Comparison of ENCODE assay signal across 14 mouse cellular contexts in the genomic region with DNA sequence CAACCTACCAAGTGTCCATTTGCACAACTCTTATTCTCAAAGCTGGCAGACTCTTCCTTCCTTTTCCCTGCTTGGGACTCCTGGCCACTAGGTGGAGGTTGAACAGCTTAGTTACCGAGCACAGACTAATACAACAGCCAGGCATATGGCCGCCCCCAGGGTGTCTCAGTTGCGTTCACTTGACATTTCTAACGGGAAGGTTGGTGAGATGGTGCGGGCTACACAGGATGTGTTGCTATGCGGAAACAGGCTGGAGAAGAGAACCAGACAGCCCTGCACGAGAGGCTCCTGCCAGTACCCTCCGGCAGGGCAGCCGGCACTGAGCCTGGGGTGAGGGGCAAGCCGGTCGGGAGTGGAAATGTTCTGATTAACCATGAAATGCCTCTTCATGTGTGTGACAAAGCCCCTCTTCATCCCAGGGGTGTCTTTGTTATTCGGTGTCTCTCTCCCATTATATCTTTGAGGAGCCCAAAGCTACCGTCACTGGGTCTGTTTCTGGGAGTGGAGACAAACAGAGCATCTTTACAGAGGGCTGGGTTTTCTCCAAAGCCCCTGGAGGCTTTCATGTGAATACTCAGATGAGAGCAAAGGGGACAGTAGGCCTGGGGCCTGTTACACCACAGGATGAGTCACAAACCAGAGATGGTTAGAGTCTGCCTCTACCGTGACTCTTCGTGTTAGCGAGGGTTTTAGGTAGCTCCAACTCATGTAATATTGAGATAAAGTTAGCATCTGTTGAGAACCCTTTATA. TPM values are rescaled to one million over a fixed set of nuclear protein-coding genes. Genes with fewer than 3 reads are reported as not detected.
DNase-seq lines count a peak whose midpoint lies in the region; ATAC-seq and TF ChIP-seq lines count a peak whose summit lies in the region.
"Had no signal": no experiment of that assay in that cellular context is flagged by ENCODE, and none has a peak within 500 bp of the region (broad histone marks: within the 10 kb centered on the region; RNA-seq: fewer than 3 reads in every experiment).

No protein-coding gene starts in this region.

- 52% methylated on average over 16 of the region's 16 CpGs for WGBS in embryonic facial prominence, embryonic 15.5 days
- WGBS in midbrain, embryonic 16.5 days, result 52% methylated on average over 16 of the region's 16 CpGs
- WGBS in heart, embryonic 10.5 days, result 90% methylated on average over 16 of the region's 16 CpGs

- peak overlapping the region; percentile 22; the same call in 1 of the 2 replicates for H3K4me2 ChIP-seq in embryonic facial prominence, embryonic 15.5 days (replicated peaks)
- H3K4me2 ChIP-seq in midbrain, embryonic 16.5 days (ENCODE audit: low read length), result peak overlapping the region; percentile 27; the same call in 1 of the 2 replicates
- H3K4me2 ChIP-seq: heart, embryonic 13.5 days; kidney, embryonic 15.5 days had no signal

- no peak overlapping the region for H3K4me3 ChIP-seq in embryonic facial prominence, embryonic 15.5 days (replicated peaks)
- H3K4me3 ChIP-seq in midbrain, embryonic 16.5 days (ENCODE audit: low read depth, low read length), result no peak overlapping the region
- H3K4me3 ChIP-seq in heart, embryonic 10.5 days, result no peak overlapping the region
- H3K4me3 ChIP-seq: heart, embryonic 13.5 days; kidney, embryonic 15.5 days; megakaryocyte, embryonic 14.5 days had no signal

- TF ChIP-seq POLR2A in brain, embryonic 14.5 days (IDR thresholded peaks at IDR 0.05; ENCODE audit: borderline replicate concordance, extremely low read depth, insufficient read depth, insufficient read length, poor library complexity, severe bottlenecking), result no peak

- peaks cover 57% of the 10 kb centered on the region for H3K36me3 ChIP-seq in embryonic facial prominence, embryonic 15.5 days
- H3K36me3 ChIP-seq in midbrain, embryonic 16.5 days (ENCODE audit: control insufficient read depth, insufficient read depth, low read length), result peaks cover 8% of the 10 kb centered on the region
- H3K36me3 ChIP-seq in heart, embryonic 10.5 days, result peaks cover 88% of the 10 kb centered on the region

- TF ChIP-seq CTCF in brain, embryonic 14.5 days (IDR thresholded peaks at IDR 0.05; ENCODE audit: borderline replicate concordance, extremely low read depth, insufficient read depth, insufficient read length), result peak; percentile 46; the same call in 1 of the 2 replicates

- H3K9ac ChIP-seq in embryonic facial prominence, embryonic 15.5 days, result no peak overlapping the region
- no peak overlapping the region for H3K9ac ChIP-seq in midbrain, embryonic 16.5 days (ENCODE audit: low read depth, low read length)
- H3K9ac ChIP-seq: heart, embryonic 13.5 days; kidney, embryonic 15.5 days had no signal

- DNase-seq in layer of hippocampus, adult 18-20 months (ENCODE audit: low spot score in 2 of 2), result peak; percentile 14 to 41
- DNase-seq in layer of hippocampus, adult 9-10 months (ENCODE audit: low spot score), result no peak
- peak; percentile 49 for DNase-seq in brain, embryonic 14.5 days (ENCODE audit: low read depth)
- DNase-seq in heart, embryonic 10.5 days (ENCODE audit: low spot score), result no peak
- no peak for DNase-seq in adrenal gland, postnatal 4 days (ENCODE audit: low spot score in 2 of 2)
- DNase-seq: adrenal gland, postnatal 14 days; right cerebral cortex, postnatal 14 days had no signal

- H3K4me1 ChIP-seq in embryonic facial prominence, embryonic 15.5 days, result no peaks in the 10 kb centered on the region
- no peaks in the 10 kb centered on the region for H3K4me1 ChIP-seq in midbrain, embryonic 16.5 days (ENCODE audit: control insufficient read depth, insufficient read depth, low read length)
- no peaks in the 10 kb centered on the region for H3K4me1 ChIP-seq in heart, embryonic 10.5 days
- H3K4me1 ChIP-seq: heart, embryonic 13.5 days; kidney, embryonic 15.5 days had no signal

- no peaks in the 10 kb centered on the region for H3K9me3 ChIP-seq in embryonic facial prominence, embryonic 15.5 days (replicated peaks)
- H3K9me3 ChIP-seq in midbrain, embryonic 16.5 days (replicated peaks; ENCODE audit: control insufficient read depth, low read length, poor library complexity, severe bottlenecking), result no peaks in the 10 kb centered on the region; the same call in 1 of the 2 replicates
- no peaks in the 10 kb centered on the region for H3K9me3 ChIP-seq in heart, embryonic 10.5 days
- H3K9me3 ChIP-seq: heart, embryonic 13.5 days had no signal

- H3K27me3 ChIP-seq in embryonic facial prominence, embryonic 15.5 days, result no peaks in the 10 kb centered on the region
- H3K27me3 ChIP-seq in midbrain, embryonic 16.5 days (ENCODE audit: control insufficient read depth, insufficient read depth, low read depth, low read length), result no peaks in the 10 kb centered on the region
- no peaks in the 10 kb centered on the region for H3K27me3 ChIP-seq in heart, embryonic 10.5 days (ENCODE audit: insufficient read depth, poor library complexity, severe bottlenecking)
- H3K27me3 ChIP-seq: CH12.LX; heart, embryonic 13.5 days; kidney, embryonic 15.5 days; megakaryocyte, embryonic 14.5 days had no signal

- no peak for ATAC-seq in embryonic facial prominence, embryonic 15.5 days (ENCODE audit: insufficient number of reproducible peaks, low FRiP score, low TSS enrichment, low read depth)
- ATAC-seq in midbrain, embryonic 16.5 days, result peak; percentile 47
- ATAC-seq in frontal cortex, adult (ENCODE audit: low TSS enrichment), result no peak

- no peak overlapping the region for H3K27ac ChIP-seq in embryonic facial prominence, embryonic 15.5 days (replicated peaks)
- H3K27ac ChIP-seq in midbrain, embryonic 16.5 days (ENCODE audit: low read length), result no peak overlapping the region
- H3K27ac ChIP-seq in heart, embryonic 10.5 days, result no peak overlapping the region
- H3K27ac ChIP-seq: heart, embryonic 13.5 days; kidney, embryonic 15.5 days had no signal

RNA-seq across cellular contexts. Expression of a gene that starts 17.1 kb away (rescaled TPM):
- under 1 TPM; 0.12 to 0.25 TPM for total RNA-seq in layer of hippocampus, adult 18-20 months (2021)
- polyA plus RNA-seq in brain, embryonic 14.5 days (2012; rRNA removed), result 2.9 and 4.5 TPM in 2 replicates
- 22.5 and 28.1 TPM in 2 replicates for polyA plus RNA-seq in embryonic facial prominence, embryonic 15.5 days (2015; fragmentation: Nextera tagmentation; extraction: Ambion mirVana)
- 4.3 and 4.8 TPM in 2 replicates for polyA plus RNA-seq in midbrain, embryonic 16.5 days (2015; fragmentation: Nextera tagmentation; extraction: Ambion mirVana)
- 26.6 and 32.4 TPM in 2 replicates for polyA plus RNA-seq in heart, embryonic 10.5 days (2016; fragmentation: Nextera tagmentation; extraction: Ambion mirVana)
- 10 to 100 TPM; 13.0 to 13.8 TPM for total RNA-seq in adrenal gland, postnatal 4 days (2021)

Comparison
In these comparisons a context has a peak if more than half of its experiments do, and no peak if none do; other contexts are left out.
1. DNase-seq: peak in layer of hippocampus, adult 18-20 months (2 of 2) and brain, embryonic 14.5 days (single experiment); none in layer of hippocampus, adult 9-10 months (single experiment), heart, embryonic 10.5 days (single experiment) and adrenal gland, postnatal 4 days (0 of 2).